Mouse (Mus musculus): ENCODE measurements around the gene Eif4g2.

Eif4g2 gene

DNA sequence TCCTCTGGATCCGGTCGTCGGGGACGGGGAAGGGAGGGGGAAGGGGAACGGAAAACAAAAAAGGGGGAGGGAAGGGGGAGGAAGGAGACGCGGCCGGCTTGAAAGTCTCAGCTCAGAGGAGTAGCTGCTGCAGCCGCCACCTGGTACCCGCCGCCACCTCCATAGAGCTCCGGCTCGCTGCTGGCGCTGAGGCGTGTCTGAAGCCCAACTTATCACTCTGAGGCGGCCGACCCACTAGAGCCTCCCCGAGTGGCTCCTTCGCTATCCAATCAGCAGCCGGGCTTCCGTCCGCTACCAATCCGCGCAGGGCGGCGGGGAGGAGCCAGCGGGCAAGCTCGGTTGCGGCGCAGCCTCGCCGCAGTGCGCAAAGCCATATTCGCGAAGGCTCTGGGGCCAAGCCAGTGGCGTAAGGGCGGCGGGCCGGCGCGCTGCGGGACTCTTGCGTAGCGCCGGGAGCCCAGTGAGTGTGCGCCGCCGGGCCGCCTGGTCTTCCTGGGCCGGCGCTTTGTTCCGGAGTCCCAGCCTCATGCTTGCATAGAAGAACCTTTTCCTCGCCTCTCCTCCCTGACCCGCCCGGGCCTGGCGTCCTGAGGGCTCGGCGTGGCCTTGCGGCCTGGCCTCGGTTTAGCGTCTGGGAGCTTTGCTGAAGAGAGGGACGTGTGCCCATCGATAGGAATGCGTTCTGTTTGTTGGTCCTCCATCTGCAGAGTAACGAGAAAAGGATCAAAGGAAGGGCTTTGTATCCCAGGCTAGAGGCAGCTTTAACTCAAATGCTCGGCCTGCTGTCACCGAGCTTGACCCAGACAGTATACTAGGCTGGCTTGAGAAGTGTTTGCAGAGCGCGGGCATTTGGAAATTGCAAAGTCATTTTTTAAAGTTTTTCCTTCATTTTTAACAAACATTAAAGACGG is at the start of gene Eif4g2:
TSS of gene Eif4g2 (minus strand) at position 209 of the 911 bp plus-strand sequence.
- peak; percentile 100 for DNase-seq

DNA sequence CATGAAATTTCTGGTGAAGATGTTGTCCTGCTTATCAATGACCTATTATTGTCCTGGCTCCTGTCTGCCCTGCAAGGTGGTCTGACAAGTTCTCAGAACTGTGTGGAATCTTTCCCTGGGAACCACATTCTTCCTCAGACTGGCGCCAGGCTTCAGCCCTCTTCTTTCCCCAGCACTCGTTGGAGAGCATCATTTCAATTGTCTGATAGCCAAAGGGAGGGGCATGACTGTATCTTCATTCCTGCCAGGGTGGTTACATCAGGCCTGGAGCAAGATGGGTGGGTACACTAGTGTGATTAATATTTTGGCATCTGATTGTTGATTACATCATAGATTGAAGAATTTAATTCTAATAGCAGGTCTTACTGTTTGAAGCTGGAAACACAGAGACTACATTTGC is 49.8 kb upstream of the Eif4g2 start:
- DNase-seq = no peak

DNA sequence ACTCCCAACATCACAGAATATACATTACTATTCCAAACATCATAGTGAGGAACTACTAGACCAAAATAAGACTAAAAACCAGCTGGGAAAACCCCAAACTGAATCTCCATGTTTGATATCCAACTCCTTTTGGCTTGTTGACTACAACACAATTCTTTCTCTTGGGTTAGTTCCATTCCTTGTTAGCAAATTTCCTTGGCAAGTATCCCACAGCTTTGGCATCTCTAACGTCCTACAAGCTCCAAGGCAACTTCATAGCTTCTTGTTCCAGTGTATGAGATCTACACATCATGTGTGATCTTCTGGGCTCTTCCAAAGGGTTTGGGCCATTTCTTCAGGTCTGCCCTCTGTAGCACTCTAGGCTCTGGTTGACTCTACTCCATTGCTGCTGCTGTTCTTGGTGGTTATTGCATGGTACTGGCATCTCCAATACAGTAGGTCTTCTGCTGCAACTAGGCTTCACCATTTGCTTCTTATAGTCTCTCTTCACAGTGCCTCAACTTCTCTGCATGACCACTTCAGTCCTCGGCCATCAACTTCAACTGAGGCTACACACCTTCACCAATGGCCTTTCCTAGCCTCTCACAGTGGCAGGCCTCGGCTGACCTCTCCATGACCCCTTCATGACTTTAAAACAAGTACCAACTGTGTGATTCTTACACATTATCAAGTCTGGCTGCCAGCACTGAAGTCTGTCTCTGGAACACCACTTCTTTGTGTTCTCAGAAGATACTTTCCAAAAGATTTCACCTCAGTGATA is 44.0 kb upstream of the Eif4g2 start:
- no peak for DNase-seq

DNA sequence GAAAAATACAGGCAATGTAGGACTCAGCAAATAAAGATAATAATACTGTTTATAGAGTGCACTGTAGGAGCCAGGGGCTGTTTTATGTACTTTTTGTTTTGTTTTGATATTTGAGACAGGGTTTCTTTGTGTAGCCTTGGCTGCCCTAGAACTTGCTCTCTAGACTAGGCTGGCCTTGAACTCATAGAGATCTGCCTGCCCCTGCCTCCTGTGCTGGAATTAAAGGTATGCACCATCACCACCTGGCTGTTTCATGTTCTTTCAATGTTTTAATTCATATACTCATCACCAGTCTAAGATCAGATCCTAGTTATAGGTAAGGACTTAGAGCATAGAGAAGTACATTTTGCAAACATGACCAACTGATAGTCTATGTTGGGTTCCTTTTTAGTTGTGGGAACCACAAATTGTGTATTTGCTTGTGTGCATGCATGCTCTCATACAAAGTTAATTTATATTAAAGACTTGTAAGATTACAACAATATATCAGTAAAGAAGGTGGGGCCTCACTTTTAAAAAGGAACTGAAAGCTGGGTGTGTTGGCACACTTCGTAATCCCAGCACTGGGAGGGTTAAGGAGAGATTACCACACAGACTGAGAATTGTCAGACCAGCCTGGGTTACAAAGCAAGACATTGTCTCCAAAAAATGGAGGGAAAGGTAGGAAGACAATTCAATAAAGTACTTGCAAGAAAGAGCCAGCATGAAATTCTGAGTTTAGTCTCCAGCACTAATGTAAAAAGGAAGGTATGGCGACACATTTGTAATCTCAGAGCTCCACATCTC is 41.1 kb upstream of the Eif4g2 start:
- DNase-seq = no peak

DNA sequence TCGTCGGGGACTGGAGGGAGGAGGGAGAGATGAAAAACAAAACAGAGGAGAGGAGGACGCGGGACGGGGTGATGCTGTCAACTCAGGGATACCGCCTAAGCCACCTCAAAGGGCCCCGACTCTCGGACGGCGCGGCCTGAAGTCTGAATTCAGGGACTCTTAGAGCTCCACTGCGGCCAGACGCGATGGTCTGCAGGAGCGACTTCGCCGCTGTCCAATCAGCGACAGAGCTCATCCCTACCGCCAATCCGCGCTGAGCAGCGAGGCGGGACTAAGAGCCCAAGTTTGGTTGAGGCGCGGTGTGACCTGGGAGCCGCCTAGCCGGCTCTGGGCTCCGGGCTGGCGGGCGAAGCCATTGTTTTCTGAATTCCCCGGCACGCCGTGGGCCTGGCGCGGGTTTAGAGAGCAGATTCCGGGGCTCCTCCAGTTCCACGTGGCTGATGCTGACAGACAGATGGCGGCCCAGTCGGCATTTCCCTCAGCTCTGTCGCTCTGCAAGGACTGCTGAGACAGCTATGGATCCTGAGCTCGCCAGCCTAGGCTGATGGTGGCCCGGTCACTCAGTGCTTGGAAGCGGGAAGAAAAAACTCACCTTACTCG is 39.8 kb upstream of the Eif4g2 start:
- peak; percentile 98 for DNase-seq

DNA sequence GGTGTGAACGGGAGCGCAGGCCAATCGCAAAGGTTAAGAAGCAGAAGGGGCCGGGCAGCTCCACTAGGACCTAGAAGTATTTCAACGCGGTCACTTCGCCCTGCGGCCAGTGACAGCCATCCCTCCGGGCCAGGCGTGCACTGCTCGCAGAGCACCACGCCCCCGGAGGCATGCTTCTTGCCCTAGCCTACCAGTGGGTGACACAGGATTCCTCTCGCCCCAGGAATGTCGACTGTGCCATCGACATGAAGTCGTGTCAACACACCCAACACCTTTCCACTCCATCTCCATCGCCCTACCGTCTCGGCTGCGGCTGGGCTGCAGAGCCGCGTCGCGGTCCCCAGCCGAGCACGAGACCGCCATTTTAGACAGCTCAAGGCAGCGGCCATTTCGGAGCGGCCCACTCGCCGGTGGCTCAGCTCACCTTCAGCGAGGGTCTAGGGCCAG is 39.3 kb upstream of the Eif4g2 start:
- DNase-seq = peak; percentile 84

DNA sequence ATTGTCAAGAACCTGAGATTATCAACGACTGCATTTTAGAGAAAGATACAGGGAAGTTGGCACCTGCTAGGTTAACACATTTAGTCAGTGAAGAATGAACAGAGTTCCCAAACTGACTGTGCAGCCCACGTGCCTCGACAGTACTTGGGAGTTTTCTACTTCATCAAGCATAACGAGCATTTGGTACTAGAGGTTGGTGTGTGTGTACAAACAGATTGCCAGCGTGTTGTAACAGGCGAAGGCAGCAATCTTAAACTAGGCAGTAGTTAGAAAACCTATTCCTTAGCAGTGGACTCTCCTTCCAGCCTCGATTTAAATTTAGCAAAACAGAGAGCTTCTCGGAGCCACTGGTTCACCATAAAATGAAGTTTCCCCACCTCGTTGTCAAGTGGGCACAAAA is 38.7 kb upstream of the Eif4g2 start:
- peak; percentile 55 for DNase-seq

DNA sequence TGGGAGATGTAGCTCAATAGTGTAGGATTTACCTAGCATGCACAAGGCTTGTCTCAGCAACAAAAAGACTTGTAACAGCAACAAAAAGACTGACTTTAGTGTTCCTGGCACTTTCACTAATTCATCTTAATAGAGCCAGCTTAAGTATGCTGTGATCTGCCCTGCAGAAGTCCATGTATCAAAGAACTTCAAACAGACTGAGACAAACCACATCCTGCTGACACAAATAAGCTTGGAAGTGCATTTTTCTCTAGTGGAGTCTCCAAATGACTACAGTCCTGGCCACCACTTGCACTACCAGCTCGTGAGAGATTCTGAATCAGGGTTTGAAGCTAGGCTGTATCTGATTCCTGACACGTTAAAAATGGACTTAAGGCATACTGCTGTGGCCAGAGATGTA is 26.7 kb upstream of the Eif4g2 start:
- no peak for DNase-seq

DNA sequence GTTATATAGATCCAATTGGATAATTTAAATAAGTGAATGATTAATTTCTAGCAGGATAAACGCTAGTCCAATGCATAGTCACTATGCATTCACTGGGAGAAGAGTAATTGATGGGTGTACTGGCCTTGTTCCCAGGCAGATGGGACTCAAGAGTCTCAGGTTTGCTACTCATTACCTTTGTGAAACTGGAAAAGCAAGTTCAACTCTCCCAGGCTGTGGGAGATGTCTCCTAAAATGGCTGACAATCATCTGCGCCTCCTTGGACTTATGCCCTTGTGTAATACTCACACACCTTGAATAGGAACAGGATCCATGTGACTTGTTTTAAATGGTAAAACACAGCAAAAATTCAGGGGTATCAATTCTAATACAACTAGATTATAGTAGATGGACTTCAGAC is 26.3 kb upstream of the Eif4g2 start:
- DNase-seq = no peak

DNA sequence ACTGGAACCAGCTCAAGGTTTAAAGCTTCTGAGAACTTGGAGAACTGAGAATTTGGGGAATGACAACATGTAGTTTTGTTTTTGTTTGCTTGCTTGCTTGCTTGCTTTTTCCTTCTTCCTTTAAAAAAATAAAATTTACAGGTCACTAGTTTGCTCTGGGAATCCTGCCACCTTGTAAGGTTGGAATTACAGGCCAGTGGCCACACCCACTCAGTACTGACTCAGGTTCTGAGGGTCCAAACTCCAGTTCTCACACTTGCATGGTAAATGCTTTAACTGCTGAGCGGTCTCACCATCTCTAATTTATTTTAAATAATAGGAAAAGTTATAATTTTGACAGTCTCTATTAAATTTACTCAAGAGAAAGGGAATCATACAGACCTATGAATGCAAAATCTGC is 15.4 kb upstream of the Eif4g2 start:
- DNase-seq = peak; percentile 73

DNA sequence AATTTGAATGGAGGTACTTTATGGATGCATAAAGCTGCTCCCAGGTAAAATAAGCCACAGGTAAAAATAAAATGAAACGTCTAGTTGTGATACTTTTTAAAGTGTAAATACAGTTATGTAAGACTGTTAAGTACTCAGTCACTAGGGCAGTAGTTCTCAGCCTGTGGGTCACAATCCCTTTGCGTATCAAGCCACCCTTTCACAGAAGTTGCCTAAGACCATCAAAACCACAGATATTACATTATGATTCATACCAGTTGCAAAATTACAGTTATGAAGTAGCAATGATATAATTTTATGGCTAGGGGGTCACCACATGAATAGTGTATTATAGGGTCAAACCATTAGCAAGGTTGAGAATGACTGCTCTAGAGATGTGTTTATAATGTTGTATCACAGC is 12.3 kb upstream of the Eif4g2 start:
- no peak for DNase-seq

DNA sequence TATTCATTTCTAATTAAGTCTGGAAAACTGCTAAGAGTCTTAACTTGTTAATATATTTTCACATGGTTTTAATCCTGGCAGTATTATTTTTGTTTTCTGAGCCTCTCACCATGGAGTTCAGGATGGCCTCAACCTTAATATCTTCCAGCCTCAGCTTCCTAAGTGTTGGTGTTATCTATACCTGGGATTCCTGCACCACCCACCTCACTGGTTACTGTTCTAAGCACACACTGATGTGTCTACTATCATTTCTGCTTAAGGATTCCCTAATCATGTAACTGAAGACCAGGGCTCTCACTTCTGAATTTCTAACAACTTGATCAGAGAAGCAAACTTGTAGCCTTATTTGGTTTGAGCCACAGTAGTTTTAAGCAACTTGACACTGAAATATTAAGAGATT is 2.3 kb upstream of the Eif4g2 start:
- DNase-seq = no peak

DNA sequence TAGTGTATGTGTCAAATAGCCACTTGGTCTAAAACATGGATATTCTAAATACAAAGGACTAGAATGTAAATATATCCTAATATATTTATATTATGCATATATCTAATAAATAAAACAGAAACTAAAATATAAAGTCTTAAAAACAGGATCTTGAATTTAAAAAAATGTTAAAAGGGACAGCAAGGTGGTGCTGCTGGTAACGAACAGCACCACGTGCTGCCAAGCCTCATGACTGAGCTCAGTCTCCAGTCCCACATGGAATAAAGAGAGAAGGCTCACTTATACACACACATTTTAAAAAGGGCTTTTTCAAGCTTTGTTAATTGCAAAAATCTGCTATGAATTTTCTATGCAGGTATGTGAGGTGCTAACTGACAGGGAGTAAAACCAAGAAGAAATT is 1.6 kb upstream of the Eif4g2 start:
- no peak for DNase-seq

DNA sequence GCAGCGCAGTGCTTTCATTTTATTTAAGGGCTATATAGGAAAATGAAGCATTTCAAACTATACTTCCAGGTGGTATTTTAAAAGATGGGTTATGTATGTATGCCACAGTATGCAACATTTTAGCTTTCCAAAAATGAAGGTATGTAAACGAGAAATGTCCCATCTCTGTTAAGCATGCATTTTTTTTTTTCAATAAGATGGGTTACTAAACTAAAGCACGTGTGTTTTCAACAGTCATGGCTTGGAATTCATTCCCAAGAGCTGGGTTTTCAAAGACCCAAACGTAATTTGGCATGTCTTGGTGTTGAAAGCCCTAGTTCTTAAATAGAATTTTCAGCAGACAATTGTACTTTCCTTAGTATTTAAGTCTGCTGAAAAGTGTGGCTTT is 897 bp upstream of the Eif4g2 start:
- no peak for DNase-seq

DNA sequence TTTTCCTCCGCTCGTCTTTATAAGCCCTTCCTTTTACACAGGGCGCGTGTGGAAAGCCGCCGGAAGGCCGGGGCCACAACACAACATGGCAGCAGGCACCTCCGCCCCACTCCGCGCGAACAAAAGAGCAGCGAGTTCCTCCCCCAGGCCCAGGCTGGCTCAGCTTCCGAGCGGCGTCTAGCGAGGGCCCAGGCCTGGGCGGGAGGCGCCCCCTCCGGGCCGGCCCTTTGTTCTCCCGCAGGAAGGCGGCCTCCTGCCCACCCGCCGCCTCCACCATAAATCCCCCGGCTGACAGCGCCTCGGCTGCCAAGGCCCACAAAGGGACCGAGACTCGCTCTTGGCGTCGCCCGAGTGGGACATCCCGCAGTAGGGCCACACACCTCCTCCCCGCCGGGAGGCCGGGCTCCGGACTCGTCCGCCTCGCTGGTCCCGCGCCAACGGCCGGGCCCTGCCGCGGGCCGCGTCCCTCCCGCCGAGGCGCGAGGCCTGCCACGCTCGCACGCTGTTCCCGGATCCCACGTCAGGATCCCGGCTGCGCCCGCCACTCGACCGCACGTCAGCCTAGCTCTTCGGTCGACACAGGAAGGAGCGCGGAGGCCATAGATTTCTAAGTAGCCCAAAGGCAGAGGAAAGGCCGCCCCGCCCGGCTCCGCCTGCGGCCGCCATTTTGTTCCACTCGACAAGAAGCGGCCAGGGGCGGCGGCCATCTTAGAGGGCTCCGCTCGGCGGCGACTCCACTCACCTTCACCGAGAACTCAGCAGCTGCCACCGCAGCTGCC is 598 bp downstream of the Eif4g2 start:
- DNase-seq = peak; percentile 92

DNA sequence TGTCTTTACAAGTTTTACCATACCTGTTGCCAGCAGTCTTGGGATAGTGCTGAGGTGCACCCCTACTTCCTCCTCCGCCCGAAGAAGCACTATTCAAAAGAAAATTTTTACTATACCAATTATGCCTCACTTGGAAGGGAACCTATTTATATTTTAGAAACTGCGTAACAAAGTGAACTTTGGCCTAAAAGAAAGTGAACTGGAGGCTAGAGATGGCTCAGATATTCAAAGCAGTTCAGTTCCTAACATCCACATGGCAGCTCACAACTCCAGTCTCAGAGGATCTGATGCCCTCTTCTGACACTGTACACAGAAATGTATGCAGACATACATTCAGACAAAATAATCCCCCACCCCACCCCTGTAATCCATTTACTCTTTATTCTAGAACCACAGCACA is 2.0 kb downstream of the Eif4g2 start:
- no peak for DNase-seq

DNA sequence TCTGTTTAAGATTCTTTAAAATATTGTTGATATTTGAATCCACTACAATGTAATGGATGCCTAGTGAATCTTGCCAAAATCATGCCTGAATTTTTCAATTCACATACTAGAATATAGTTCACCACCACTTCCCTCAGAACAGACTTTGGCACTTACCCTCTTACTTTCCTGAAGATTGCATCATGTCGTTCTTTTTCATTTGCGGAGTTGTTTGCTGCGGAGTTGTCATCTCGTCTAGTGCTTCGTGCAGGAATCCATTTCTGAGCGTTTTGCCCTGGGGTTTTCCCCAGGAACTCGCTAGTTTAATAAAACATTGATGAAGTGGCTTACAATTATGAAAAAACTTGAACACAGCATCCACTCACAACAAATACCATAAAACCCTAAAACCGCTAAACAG is 2.8 kb downstream of the Eif4g2 start:
- DNase-seq = no peak

DNA sequence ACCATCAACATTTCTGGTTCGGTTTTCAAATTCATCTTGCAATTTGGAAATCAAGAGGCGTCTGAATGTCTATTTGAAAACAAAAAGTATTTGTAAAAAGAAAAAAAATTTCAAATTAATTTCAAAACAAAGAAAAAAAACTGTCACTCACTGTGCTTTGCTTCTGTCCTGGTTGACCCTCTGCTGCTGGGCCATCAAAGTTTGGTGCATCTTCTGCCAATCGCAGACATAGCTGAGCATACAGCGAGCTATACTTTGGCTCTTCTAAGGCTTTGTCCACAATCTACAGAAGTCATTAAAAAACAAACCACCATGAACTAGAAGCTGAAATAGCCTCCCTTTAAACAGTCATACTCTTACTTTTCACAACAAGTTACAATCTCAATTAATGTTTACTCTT is 4.6 kb downstream of the Eif4g2 start:
- DNase-seq = no peak

DNA sequence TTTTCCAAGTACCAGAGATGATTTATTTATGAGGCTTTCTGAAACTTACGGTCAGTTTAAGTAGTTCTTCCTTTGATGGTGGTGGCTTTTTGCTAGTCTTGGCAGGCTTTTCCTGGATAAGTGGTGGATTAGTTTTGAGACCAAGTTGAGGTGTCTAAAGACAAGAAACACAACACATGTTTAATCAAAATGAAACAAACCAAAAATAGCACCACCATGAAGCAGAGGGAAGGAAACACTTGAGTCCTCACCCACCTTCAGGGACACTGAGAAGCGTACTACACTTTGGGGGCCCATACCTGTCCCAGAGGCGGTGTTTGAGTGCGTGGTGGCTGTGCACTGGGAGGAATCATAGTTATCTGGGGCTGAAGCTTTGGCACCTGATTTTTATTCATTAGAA is 7.5 kb downstream of the Eif4g2 start:
- no peak for DNase-seq

DNA sequence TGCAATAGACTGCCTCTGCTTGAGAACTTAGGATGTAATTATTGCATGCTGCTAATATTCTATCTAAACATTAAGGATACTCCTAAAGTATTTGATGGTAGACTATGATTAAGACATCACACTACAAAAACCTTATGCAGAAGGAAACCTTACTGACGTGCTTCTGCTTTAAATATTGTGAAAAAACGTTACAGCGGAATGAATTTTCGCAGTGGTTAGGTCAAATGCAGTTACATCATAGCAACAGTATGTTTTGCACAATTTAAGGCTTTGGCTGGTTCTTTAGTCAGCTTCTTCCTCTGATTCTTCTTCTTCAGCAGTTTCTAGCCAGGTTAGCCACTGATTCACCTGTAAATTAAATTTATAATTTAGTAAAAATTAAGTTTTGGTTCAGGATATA is 10.4 kb downstream of the Eif4g2 start:
- DNase-seq = no peak

DNA sequence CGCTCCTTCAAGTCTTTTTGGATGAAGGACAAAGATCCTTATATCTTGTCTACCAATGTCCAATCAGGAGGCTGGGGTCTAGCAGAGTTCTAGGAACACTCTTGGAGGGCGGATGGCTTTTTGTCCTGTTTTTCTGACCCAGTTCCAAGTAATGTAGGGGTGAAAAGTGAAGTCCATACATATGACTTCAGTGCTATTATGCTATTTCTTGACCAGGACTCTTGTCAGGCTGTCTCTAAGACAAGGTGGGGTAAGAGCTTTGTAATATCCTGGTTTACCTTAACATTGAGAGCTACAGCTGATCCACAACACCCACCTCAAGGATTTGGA is 12.7 kb downstream of the Eif4g2 start:
- DNase-seq = no peak

DNA sequence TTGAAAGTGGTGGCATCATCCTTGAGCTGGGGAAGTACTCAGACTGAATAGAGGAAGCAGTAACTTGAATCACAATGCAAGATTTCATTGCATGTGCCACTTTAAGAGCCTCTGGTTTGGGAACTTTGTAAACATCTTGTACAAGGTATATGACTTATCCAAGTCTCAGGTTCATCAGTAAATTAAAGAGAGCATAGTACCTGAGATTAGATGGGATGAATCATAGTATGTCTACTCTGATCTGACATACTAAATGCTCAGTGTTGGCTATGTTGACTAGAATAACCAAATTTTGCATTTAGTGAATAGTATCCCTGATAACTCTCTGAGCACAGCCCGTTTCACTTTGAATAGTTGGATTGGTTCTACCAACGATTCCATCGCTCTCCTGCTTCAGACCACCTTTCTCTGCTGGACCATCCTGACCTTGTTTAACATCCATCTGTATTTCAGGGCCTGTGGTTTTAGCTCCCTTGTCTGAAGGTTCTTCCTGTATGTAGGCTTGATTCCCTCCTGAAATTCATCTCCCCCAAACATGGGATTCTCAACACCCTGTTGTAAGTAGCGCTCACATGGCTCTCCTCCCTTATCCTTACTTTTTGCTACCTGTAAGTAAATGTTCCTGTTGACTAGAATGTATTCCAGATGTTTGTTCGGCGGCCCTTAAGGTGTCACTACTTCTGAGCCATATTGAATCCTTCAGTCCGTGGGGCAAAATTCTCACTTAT is 13.2 kb downstream of the Eif4g2 start:
- no peak for DNase-seq

All from kidney, postnatal 14 days (tissue).